Comparison of ENCODE assay signal across 9 mouse cellular contexts in genomic region chr16:31425508-31425907, GRCm38 (mm10). TPM values are rescaled to one million over a fixed set of nuclear protein-coding genes. Genes with fewer than 3 reads are reported as not detected.
DNase-seq lines count a peak whose midpoint lies in the region; ATAC-seq lines count a peak whose summit lies in the region.
"Had no signal": no experiment of that assay in that cellular context is flagged by ENCODE, and none has a peak within 500 bp of the region (broad histone marks: within the 10 kb centered on the region; RNA-seq: fewer than 3 reads in every experiment).

No protein-coding gene starts in this region.

- H3K4me1 ChIP-seq in midbrain, embryonic 11.5 days (ENCODE audit: control insufficient read depth, insufficient read depth, low read length), result peaks cover 4% of the 10 kb centered on the region
- 0 out of 2 replicates have a peak, but pooled peaks cover 2% of the 10 kb centered on the region for H3K4me1 ChIP-seq in midbrain, embryonic 16.5 days (ENCODE audit: control insufficient read depth, insufficient read depth, low read length)

- H3K9ac ChIP-seq in midbrain, embryonic 11.5 days (ENCODE audit: low read length), result no peak overlapping the region
- no peak overlapping the region for H3K9ac ChIP-seq in midbrain, embryonic 16.5 days (ENCODE audit: low read depth, low read length)
- H3K9ac ChIP-seq: heart, embryonic 13.5 days had no signal

- 2% methylated on average over 4 of the region's 4 CpGs for WGBS in midbrain, embryonic 11.5 days
- WGBS in midbrain, embryonic 16.5 days, result 6% methylated on average over 4 of the region's 4 CpGs

- H3K9me3 ChIP-seq in midbrain, embryonic 11.5 days (ENCODE audit: control insufficient read depth, low read length), result no peaks in the 10 kb centered on the region
- H3K9me3 ChIP-seq in midbrain, embryonic 16.5 days (replicated peaks; ENCODE audit: control insufficient read depth, low read length, poor library complexity, severe bottlenecking), result no peaks in the 10 kb centered on the region
- H3K9me3 ChIP-seq: heart, embryonic 13.5 days had no signal

- peak; percentile 96 for DNase-seq in midbrain, embryonic 11.5 days (ENCODE audit: low spot score, missing footprints)
- peak; percentile 50 for DNase-seq in adrenal gland, adult 8-10 months
- DNase-seq in embryo, embryonic 11 days, result peak; percentile 75
- DNase-seq in kidney, postnatal 36 days, result peak; percentile 78 to 93
- DNase-seq in lung, postnatal 14 days, result peak; percentile 81
- DNase-seq in spleen, postnatal 10 days (ENCODE audit: low spot score in 2 of 2), result peak; percentile 78 to 87

- no peaks in the 10 kb centered on the region for H3K36me3 ChIP-seq in midbrain, embryonic 11.5 days (ENCODE audit: control insufficient read depth, insufficient read depth, low read length)
- no peaks in the 10 kb centered on the region for H3K36me3 ChIP-seq in midbrain, embryonic 16.5 days (ENCODE audit: control insufficient read depth, insufficient read depth, low read length)
- H3K36me3 ChIP-seq: heart, embryonic 13.5 days had no signal

- H3K4me2 ChIP-seq in midbrain, embryonic 11.5 days, result no peak overlapping the region
- no peak overlapping the region for H3K4me2 ChIP-seq in midbrain, embryonic 16.5 days (ENCODE audit: low read length)
- H3K4me2 ChIP-seq: heart, embryonic 13.5 days had no signal

- no peak for ATAC-seq in midbrain, embryonic 11.5 days (ENCODE audit: low FRiP score)
- no peak for ATAC-seq in midbrain, embryonic 16.5 days
- no peak for ATAC-seq in megakaryocyte-erythroid progenitor cell, adult 5-6 weeks (replicated peaks; ENCODE audit: low FRiP score, low TSS enrichment, poor library complexity, severe bottlenecking)

- no peak overlapping the region for H3K4me3 ChIP-seq in midbrain, embryonic 11.5 days (ENCODE audit: low read depth, low read length)
- H3K4me3 ChIP-seq in midbrain, embryonic 16.5 days (ENCODE audit: low read depth, low read length), result no peak overlapping the region
- H3K4me3 ChIP-seq: heart, embryonic 13.5 days had no signal

- H3K27ac ChIP-seq in midbrain, embryonic 11.5 days (ENCODE audit: low read depth, low read length), result no peak overlapping the region
- H3K27ac ChIP-seq in midbrain, embryonic 16.5 days (ENCODE audit: low read length), result no peak overlapping the region
- H3K27ac ChIP-seq: heart, embryonic 13.5 days had no signal

- H3K27me3 ChIP-seq in midbrain, embryonic 11.5 days (ENCODE audit: control insufficient read depth, insufficient read depth, low read length), result peaks cover 15% of the 10 kb centered on the region
- H3K27me3 ChIP-seq in midbrain, embryonic 16.5 days (ENCODE audit: control insufficient read depth, insufficient read depth, low read depth, low read length), result peaks cover 2% of the 10 kb centered on the region; the same call in 1 of the 2 replicates

RNA-seq across cellular contexts. Expression of gene Bdh1, which starts 3.4 kb away (rescaled TPM):
- 19.0 and 21.3 TPM in 2 replicates for polyA plus RNA-seq in midbrain, embryonic 11.5 days (2014; fragmentation: Nextera tagmentation; extraction: Ambion mirVana)
- 113 and 124 TPM in 2 replicates for polyA plus RNA-seq in midbrain, embryonic 16.5 days (2015; fragmentation: Nextera tagmentation; extraction: Ambion mirVana)
- 10 to 100 TPM in 2 of 4 experiments, 1 to 10 TPM in 2; 7.6 to 24.2 (median 15.5) TPM for total RNA-seq in adrenal gland, adult 8-10 months (2022)
- total RNA-seq in megakaryocyte-erythroid progenitor cell, adult 5-6 weeks (2014; fragmentation: Nextera tagmentation), result 11.0 and 16.7 TPM in 2 replicates
- 23.5 and 47.3 TPM in 2 replicates for total RNA-seq in megakaryocyte-erythroid progenitor cell, adult 5-6 weeks (2017)
